Mouse (Mus musculus) CD4-positive, CD25-positive, alpha-beta regulatory T cell, adult 4 months (primary cell): ENCODE data around the gene Apoc2. TPM values are rescaled to one million over a fixed set of nuclear protein-coding genes. Genes with fewer than 3 reads are reported as not detected.

ENCODE experiments used
- ATAC-seq: one replicate; pipeline ENCODE4 v1.8.0; 2017
- polyA plus RNA-seq, 2 experiments: library from polyadenylated mRNA; unstranded; fragments of 100-300 nt; shearing (Covaris generic); gene quantifications; one replicate each; pipeline ENCODE4 v1.2.1; 2017

The Apoc2 gene
- polyA plus RNA-seq, 2 experiments from 2014 or later = not detected

GRCm38 (mm10) chr7:19628536-19629360, 49.0 kb downstream of the Apoc2 start:
- ATAC-seq = peak; percentile 87

DNA sequence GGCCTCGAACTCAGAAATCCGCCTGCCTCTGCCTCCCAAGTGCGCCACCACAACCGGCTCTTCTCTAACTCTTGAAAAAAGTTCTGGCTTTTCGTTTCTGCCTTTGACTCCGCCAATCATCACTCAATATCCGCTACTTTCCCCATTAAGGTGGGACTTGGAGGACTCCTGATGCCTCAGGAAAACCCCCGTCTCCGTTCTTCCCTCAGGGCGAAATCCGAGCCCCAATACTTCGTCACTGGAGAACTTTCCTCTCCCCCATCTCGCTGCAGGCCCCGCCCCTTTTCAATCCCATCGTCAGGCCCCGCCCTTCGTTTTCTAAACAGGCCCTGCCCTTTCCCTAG, 49.6 kb downstream of the Apoc2 start:
- ATAC-seq = no peak

- ATAC-seq = no peak
Measured at GRCm38 (mm10) chr7:19627721-19628120, 50.0 kb downstream of the Apoc2 start.

DNA sequence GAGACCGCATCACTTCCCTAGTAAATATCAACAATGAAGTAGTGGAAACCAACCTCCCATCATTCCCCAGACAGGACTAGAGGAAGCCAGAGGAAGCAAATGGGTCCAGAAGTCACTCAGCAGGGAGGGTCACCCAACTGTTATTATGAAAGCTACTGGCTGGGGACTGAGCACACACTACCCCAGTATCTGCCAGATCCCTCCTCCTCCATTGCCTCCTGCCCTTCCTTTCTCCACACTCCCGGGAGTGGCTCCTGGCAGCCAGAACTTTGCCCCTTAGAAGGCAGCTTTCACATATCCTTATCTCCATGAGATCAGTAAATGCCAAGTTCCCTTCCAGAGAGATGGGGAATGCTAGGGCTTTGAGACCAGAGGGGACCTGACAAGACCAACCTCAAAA, 54.3 kb downstream of the Apoc2 start:
- no peak for ATAC-seq

DNA sequence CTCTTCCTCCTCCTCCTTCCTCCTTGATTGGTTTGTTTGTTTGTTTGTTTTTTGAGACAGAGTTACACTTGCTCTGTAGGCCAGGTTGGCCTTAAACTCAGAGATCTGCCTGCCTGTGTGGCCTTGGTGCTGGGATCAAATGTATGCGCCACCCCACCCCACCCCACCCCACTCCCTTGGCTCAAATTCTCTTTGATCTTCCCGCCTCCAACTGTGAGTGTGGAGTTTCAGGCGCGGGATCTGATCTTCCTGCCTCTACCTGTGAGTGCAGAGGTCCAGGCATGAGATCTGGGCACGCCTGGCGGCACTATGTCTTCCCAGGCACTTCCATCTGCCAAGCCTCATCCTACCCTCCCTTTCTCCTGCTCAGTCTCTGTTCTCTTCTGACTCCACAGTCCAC, 55.5 kb downstream of the Apoc2 start:
- ATAC-seq = no peak

Other genes starting within 250 kb of the Apoc2 start
- gene Mark4, start 219.1 kb downstream of the Apoc2 start, polyA plus RNA-seq = 1 to 10 TPM in 1 of 2 experiments, under 1 TPM in 1; 0.91 to 1.3 TPM
- not detected for gene Exoc3l2, start 214.6 kb downstream of the Apoc2 start, polyA plus RNA-seq
- gene Bloc1s3, start 169.6 kb downstream of the Apoc2 start, polyA plus RNA-seq = under 1 TPM; 0.37 to 0.86 TPM
- gene Trappc6a, start 169.5 kb downstream of the Apoc2 start, polyA plus RNA-seq = 10 to 100 TPM; 45.8 to 50.7 TPM
- not detected for gene Nkpd1, start 160.1 kb downstream of the Apoc2 start, polyA plus RNA-seq
- 1 to 10 TPM; 1.9 to 2.8 TPM for gene Ppp1r37, start 114.9 kb downstream of the Apoc2 start, polyA plus RNA-seq
- gene Zfp296, start 100.7 kb downstream of the Apoc2 start, polyA plus RNA-seq = 1 to 10 TPM; 1.7 to 1.9 TPM
- gene Gemin7, start 100.3 kb downstream of the Apoc2 start, polyA plus RNA-seq = 100 to 1,000 TPM in 1 of 2 experiments, 10 to 100 TPM in 1; 91.0 to 100 TPM
- 1 to 10 TPM; 9.0 to 9.4 TPM for gene Clasrp, start 73.5 kb downstream of the Apoc2 start, polyA plus RNA-seq
- 10 to 100 TPM; 12.7 to 14.8 TPM for gene Relb, start 48.5 kb downstream of the Apoc2 start, polyA plus RNA-seq
- 10 to 100 TPM; 24.4 to 28.1 TPM for gene Clptm1, start 12.9 kb downstream of the Apoc2 start, polyA plus RNA-seq
- not detected for gene Gm44805, start 3.5 kb upstream of the Apoc2 start, polyA plus RNA-seq
- under 1 TPM in 1 of 2 experiments, not detected in 1; 0.36 TPM for gene Apoc4, start 3.5 kb upstream of the Apoc2 start, polyA plus RNA-seq
- not detected for gene Apoc1, start 14.7 kb upstream of the Apoc2 start, polyA plus RNA-seq
- gene Apoe, start 21.2 kb upstream of the Apoc2 start, polyA plus RNA-seq = 1 to 10 TPM; 6.6 to 7.6 TPM
- 1 to 10 TPM; 3.7 to 6.9 TPM for gene Tomm40, start 37.5 kb upstream of the Apoc2 start, polyA plus RNA-seq
- gene Nectin2, start 72.5 kb upstream of the Apoc2 start, polyA plus RNA-seq = under 1 TPM in 1 of 2 experiments, not detected in 1; 0.12 TPM
- gene Bcam, start 93.1 kb upstream of the Apoc2 start, polyA plus RNA-seq = 1 to 10 TPM; 2.5 to 3.7 TPM
- gene Cblc, start 118.9 kb upstream of the Apoc2 start, polyA plus RNA-seq = not detected
- gene Bcl3, start 144.8 kb upstream of the Apoc2 start, polyA plus RNA-seq = 10 to 100 TPM; 16.0 to 20.5 TPM
- gene Gm19345, start 174.1 kb upstream of the Apoc2 start, polyA plus RNA-seq = not detected
- gene Ceacam16, start 183.4 kb upstream of the Apoc2 start, polyA plus RNA-seq = not detected
- gene Ceacam19, start 210.0 kb upstream of the Apoc2 start, polyA plus RNA-seq = not detected
- gene Pvr, start 243.2 kb upstream of the Apoc2 start, polyA plus RNA-seq = 10 to 100 TPM; 22.2 to 24.7 TPM